Mouse (Mus musculus): ENCODE data around the gene Phf21a.

The Phf21a gene

GRCm38 (mm10) chr2:92360186-92360823 is 267.4 kb downstream of the Phf21a start:
- DNase-seq (ENCODE audit: low read depth, low spot score), result no peak

GRCm38 (mm10) chr2:92360893-92361292 is 268.0 kb downstream of the Phf21a start:
- DNase-seq (ENCODE audit: low read depth, low spot score), result no peak

GRCm38 (mm10) chr2:92361795-92362194 is 268.9 kb downstream of the Phf21a start:
- no peak for DNase-seq (ENCODE audit: low read depth, low spot score)

GRCm38 (mm10) chr2:92362571-92363228 is 269.8 kb downstream of the Phf21a start:
- DNase-seq (ENCODE audit: low read depth, low spot score), result no peak

DNA sequence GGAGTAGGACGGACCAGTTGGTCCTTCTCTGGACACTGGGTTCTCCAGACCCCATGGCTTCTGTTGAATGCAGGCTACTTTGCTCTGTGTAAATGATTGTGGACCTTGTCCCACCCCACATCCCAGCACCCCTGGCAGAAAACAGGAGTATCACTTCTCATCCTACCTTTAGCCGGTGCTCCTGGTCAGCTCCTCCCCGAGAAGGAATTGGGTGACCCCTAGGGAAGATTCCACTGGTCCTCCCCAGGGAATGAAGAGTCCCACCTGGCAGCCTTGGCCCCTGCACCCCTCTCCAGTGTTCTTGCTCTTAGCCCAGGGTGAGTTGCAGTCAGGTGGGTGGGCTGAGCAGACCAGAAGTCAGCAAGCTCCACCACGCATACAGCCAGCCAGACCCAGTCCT is 271.2 kb downstream of the Phf21a start:
- no peak for DNase-seq (ENCODE audit: low read depth, low spot score)

DNA sequence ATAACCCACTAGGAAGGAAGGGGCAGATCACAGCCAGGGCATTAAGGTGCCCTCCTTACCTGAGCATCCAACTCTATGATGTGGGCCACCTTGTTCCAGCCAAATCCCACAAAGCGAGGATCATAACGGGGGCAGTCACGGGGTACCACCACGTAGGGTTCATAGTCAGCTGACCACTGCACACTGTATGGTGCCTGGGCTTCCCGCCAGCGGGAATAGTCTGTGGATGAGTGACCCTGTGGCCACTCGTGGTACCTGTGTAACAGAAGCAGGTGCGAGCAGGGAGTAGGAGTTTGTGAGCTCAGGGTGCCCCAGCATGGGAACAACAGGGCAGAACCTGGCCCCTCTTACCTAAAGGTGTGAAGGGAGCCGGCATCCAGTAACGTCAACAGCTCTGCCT is 272.7 kb downstream of the Phf21a start:
- no peak for DNase-seq (ENCODE audit: low read depth, low spot score)

DNA sequence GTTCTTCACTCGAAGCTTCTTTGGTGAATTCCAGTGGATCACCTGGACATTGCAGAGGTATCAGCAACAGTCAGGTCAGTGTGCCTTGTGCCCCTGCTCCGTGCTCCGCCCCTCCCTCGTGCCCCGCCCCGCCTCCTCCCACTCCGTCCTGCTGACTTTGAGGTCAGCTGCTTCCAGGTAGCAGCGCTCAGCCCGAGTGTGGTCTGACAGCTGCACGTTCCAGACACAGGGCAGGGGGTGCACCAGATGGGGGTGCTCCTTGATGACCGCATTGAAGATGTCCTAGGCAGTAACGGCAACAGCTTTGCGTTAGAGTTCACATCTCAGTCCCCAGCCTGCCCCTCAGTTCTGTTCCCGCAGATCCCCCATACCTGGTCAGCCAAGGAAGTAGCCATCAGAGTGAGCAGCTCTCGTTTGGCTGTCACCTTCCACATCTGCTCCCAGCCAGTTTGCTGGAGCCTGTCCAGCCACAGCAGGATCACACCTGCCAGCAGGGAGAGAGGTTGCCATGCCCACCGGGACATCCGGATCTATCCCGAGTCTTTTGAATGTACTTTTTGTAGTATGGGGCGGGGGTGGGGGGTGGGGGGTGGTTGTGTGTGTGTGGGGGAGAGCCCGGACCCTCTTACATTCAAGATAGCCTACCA is 274.6 kb downstream of the Phf21a start:
- DNase-seq (ENCODE audit: low read depth, low spot score), result no peak

- DNase-seq (ENCODE audit: low read depth, low spot score), result no peak
Observed at GRCm38 (mm10) chr2:92370375-92370774, 277.5 kb downstream of the Phf21a start.

GRCm38 (mm10) chr2:92370821-92371805 is 278.2 kb downstream of the Phf21a start:
- no peak for DNase-seq (ENCODE audit: low read depth, low spot score)

- DNase-seq (ENCODE audit: low read depth, low spot score), result no peak
Observed at GRCm38 (mm10) chr2:92371971-92372690, 279.2 kb downstream of the Phf21a start.

DNA sequence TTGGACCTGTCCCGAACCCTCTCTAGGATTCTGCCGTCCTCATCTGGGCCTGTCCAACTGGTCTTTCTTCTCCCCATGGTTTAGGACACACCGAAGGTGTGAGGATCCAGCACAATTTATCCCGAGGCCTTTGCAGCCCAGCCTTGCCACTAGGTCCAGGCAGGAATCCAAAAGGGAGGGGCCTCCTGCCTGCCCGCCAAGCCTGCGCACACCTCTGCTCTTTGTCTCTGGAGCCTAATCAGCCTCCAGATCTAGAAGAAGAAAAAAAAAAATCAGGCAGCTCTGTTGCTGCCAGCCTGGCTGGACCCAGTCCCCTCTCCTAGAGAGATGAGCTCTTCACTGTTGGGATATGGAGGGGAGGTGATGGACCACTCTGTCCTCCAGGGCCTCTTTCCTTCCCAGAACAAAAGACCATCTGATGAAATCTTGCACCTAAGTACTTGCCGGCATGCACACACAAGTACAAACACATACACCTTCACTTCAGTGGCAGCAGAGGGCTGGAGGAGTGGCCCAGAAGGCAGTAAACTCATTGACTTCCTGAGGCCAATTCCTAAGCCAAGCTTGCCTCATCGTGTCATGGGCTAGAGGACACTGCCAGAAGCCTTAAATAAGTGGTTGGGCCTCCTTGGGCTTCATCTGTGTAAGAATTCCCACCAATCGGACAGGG is 280.0 kb downstream of the Phf21a start:
- no peak for DNase-seq (ENCODE audit: low read depth, low spot score)

GRCm38 (mm10) chr2:92373437-92373813 is 280.5 kb downstream of the Phf21a start:
- DNase-seq (ENCODE audit: low read depth, low spot score), result no peak

- no peak for DNase-seq (ENCODE audit: low read depth, low spot score)
Observed at GRCm38 (mm10) chr2:92374514-92374913, 281.6 kb downstream of the Phf21a start, which contains the start of the genes Pex16 and Large2. Gene Pex16 (plus strand): TSS chr2:92374676. Gene Large2 (minus strand): TSS chr2:92374869.

DNA sequence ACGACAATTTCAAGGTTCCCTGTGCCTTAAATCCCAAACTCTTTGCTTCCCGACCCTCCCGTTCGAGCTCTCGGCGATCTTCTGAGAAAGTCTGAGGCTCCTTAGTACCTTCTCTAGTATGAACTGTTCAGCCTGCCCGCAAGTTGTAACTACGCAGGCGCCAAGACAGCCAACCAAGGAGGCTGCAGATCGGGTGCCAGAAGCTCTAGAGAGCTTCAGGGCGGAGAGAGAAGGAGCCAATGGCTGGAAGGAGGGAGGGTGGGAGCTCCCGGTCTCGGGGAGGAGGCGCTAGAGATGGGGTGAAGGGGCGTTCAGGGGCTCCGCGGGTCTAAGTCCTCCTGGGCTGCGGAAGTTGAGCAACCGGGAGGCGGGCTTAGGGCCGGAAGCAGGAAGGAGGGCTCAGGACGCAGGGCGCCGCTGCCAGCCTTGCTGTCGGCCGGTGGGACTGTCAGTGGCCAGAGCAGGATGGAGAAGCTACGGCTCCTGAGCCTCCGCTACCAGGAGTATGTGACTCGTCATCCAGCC is 282.2 kb downstream of the Phf21a start:
- peak; percentile 98 for DNase-seq (ENCODE audit: low read depth, low spot score)

GRCm38 (mm10) chr2:92375788-92376187 is 282.9 kb downstream of the Phf21a start:
- no peak for DNase-seq (ENCODE audit: low read depth, low spot score)

DNA sequence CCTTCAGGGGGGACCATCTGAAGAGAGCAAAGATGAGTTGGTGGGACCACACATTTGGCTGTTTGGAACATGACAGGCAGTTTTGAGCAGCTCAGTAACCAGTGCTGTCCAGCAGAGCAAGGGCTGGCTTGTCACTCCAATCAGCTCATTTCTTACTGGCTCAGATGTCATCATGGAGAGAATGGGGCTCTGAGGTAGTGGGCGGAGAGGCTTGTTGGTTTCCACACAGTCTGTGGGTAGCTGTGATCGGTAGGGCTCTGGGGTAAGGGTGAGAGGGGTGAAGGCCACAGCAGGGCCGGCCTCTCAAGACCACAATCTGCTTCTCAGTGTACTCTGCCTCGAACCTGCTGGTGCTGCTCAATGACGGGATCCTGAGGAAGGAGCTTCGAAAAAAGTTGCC is 283.4 kb downstream of the Phf21a start:
- DNase-seq (ENCODE audit: low read depth, low spot score), result no peak

DNA sequence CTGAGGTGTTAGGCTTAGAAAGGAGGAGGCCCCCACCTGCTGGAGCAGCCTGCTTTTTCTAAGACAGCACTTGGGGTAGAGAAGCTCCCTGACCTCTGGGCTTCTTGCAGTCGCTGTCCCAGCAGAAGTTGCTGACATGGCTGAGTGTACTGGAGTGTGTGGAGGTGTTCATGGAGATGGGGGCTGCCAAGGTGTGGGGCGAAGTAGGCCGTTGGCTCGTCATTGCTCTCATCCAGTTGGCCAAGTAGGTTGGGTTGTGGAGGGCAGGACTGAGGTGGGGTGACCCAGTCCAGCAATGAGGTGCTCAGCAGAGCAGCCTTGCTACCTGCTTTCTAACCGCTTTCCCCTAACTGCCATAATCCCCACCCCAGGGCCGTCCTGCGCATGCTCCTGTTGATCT is 284.4 kb downstream of the Phf21a start:
- DNase-seq (ENCODE audit: low read depth, low spot score), result no peak

GRCm38 (mm10) chr2:92379783-92380494 is 287.0 kb downstream of the Phf21a start:
- no peak for DNase-seq (ENCODE audit: low read depth, low spot score)

DNA sequence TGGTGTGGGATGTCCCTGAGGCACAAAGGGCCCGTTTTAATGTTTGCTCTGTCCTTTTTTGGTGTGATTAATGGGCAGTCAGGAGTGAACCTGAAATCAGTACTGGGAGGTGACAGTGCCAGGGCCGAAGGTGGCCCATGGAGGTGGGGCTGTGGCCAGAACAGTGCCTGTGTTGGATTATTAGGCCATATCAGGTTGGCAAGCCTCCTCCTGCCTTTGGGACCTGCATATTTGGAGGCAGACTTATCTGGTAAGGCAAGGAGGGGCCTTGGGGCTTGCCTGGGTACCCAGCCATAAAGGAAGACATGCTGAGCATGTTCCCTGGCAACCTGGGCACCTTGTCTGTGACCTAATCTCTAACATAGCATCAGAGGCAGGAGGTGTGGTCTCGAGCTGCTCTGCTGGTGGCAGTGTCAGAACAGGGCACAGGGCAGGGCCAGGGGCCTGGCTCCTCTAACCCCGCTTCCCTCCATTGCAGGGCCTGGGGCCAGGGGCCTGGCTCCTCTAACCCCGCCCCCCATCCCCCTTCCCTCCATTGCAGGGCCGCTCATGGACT is 287.7 kb downstream of the Phf21a start:
- no peak for DNase-seq (ENCODE audit: low read depth, low spot score)

Measured in skeletal muscle tissue, adult 2 months (tissue).